Mouse (Mus musculus) limb, embryonic 14.5 days (tissue): ENCODE measurements around the gene Zfp715. TPM values are rescaled to one million over a fixed set of nuclear protein-coding genes. Genes with fewer than 3 reads are reported as not detected.
A peak's percentile ranks its signal among the peaks of the same experiment; 100 is the strongest.

Source experiments
- ATAC-seq: fragments of 200-750 bp; cut with Nextera tagmentation; 2 replicates; pipeline ENCODE4 v1.8.0; 2017; ENCODE audit warnings: low read depth, moderate number of reproducible peaks, moderate TSS enrichment; ENCODE audit not compliant: low FRiP score
- DNase-seq: peaks from one replicate; pipeline ENCODE4 v3.0.0-alpha.2; 2015; ENCODE audit warnings: low spot score
- H3K27ac ChIP-seq: fragments of 300-500 bp; sonication (generic); replicated peaks from 2 replicates; pipeline ENCODE4 v1.5.1; 2014; ENCODE audit warnings: low read depth, mild to moderate bottlenecking, low read length, moderate library complexity, mixed read lengths
- H3K27me3 ChIP-seq: fragments of 300-500 bp; sonication (generic); 2 replicates; pipeline ENCODE4 v1.6.1; 2014; ENCODE audit warnings: low read length, mixed read lengths; ENCODE audit not compliant: control insufficient read depth, insufficient read depth
- H3K36me3 ChIP-seq: fragments of 300-500 bp; sonication (generic); 2 replicates; pipeline ENCODE4 v1.6.1; 2014; ENCODE audit warnings: mild to moderate bottlenecking, low read length, moderate library complexity, mixed read lengths; ENCODE audit not compliant: control insufficient read depth, insufficient read depth
- H3K4me1 ChIP-seq: fragments of 300-500 bp; sonication (generic); 2 replicates; pipeline ENCODE4 v1.6.1; 2014; ENCODE audit warnings: antibody characterized with exemption, low read length, mixed read lengths; ENCODE audit not compliant: control insufficient read depth, insufficient read depth
- H3K4me2 ChIP-seq: fragments of 300-500 bp; sonication (generic); replicated peaks from 2 replicates; pipeline ENCODE4 v1.6.1; 2014; ENCODE audit warnings: low read depth, mild to moderate bottlenecking, low read length, moderate library complexity; ENCODE audit not compliant: severe bottlenecking
- H3K4me3 ChIP-seq: fragments of 300-500 bp; sonication (generic); replicated peaks from 2 replicates; pipeline ENCODE4 v1.5.1; 2014; ENCODE audit warnings: low read length
- H3K9ac ChIP-seq: fragments of 300-500 bp; sonication (generic); 2 replicates; pipeline ENCODE4 v1.6.1; 2014; ENCODE audit warnings: mild to moderate bottlenecking, low read depth, low read length, moderate library complexity; ENCODE audit not compliant: severe bottlenecking
- H3K9me3 ChIP-seq: fragments of 300-500 bp; sonication (generic); 2 replicates; pipeline ENCODE4 v1.6.1; 2016; ENCODE audit warnings: low read length; ENCODE audit not compliant: control insufficient read depth
- POLR2A ChIP-seq: fragments of 200-500 bp; IDR thresholded peaks from 2 replicates; pipeline ENCODE4 v1.8.0; 2012; ENCODE audit warnings: inconsistent platforms, mild to moderate bottlenecking, moderate library complexity, borderline replicate concordance; ENCODE audit not compliant: insufficient read depth, insufficient read length; ENCODE audit errors: extremely low read depth
- WGBS: fragments of 180-500 bp; shearing (Covaris S2); extraction: QIAGEN DNeasy Blood & Tissue Kit; methylation state at CpG from one replicate; pipeline ENCODE4 v1.1.7; 2014; 5-methylcytosine and 5-hydroxymethylcytosine counted together
- polyA plus RNA-seq, 2 experiments: library from polyadenylated mRNA; depleted of rRNA in 1 of 2; stranded (reverse) in 1 of 2; unstranded in 1 of 2; fragments of >200 nt; fragmentation: Nextera tagmentation in 1 of 2; extraction: Ambion mirVana in 1 of 2; gene quantifications; 2 replicates each; pipeline versions ENCODE4 v1.2.1 to v1.2.3; 2012 to 2014

The Zfp715 gene
- polyA plus RNA-seq, 2 experiments = 14.1 to 16.2 TPM

DNA sequence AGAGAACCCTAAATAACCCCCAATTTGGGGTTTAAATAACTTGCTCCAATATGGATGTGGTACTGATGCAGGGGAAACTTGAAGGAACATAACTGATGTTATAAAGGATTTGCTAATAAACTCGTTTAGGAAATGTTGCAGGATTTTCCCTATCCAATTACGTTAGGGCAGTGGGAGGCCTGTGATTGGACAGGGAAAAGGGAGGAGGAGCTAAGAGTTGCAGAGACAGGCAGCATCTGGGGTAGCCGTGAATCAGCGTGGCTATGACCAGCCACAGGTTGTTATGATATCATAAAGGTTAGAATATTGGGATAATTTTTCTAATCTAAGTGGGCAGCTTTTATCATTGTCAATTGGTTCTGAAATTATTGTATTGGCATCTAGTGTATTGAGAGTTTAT, 15.0 kb upstream of the Zfp715 start:
- ATAC-seq (no peak), DNase-seq (no peak)
- H3K9ac ChIP-seq = no peak overlapping the region
- no peaks in the 10 kb centered on the region for H3K36me3 ChIP-seq
- H3K9me3 ChIP-seq = no peaks in the 10 kb centered on the region
- no peaks in the 10 kb centered on the region for H3K4me1 ChIP-seq
- H3K4me3 ChIP-seq = no peak overlapping the region
- H3K4me2 ChIP-seq = no peak overlapping the region
- no peak for TF ChIP-seq POLR2A
- no peaks in the 10 kb centered on the region for H3K27me3 ChIP-seq
- no peak overlapping the region for H3K27ac ChIP-seq
- WGBS = 60% methylated on average over 4 of the region's 4 CpGs

DNA sequence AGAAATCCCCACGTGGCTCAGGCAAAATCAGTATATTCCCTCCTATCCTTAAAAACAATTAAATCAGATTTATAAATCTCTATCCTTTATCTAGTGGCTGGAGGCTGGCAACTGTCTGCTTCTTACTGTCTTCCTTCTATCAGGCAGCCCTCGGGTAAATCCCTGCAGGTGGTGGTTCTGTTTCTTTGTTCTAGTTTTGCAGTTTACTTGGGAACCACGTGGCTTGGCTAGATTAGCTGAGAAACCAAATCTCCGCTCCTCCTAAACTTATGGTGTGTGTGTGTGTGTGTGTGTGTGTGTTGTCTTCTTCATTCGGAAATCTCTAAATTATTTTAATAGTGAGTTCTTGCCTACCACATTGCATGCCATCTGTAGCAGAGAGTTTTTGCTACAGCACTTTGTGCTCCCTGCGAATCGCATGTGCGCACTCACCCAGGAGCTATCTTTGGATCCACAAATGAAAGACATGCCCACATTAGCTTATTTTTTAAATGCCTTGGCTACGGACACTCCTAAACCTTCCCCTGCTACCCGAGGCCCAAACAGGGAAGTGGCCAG, 13.2 kb upstream of the Zfp715 start:
- WGBS = 52% methylated on average over 10 of the region's 10 CpGs
- H3K4me2 ChIP-seq = no peak overlapping the region

GRCm38 (mm10) chr7:43312386-43313012, 595 bp downstream of the Zfp715 start:
- peaks cover 24% of the 10 kb centered on the region for H3K36me3 ChIP-seq
- no peak for DNase-seq
- H3K9ac ChIP-seq = peak overlapping the region; percentile 78
- peak overlapping the region; percentile 73 for H3K4me2 ChIP-seq
- no peaks in the 10 kb centered on the region for H3K27me3 ChIP-seq
- peak overlapping the region; percentile 81 for H3K4me3 ChIP-seq
- ATAC-seq = peak; percentile 69
- 0 out of 2 replicates have a peak, but pooled peaks have one; percentile 38 for TF ChIP-seq POLR2A
- no peaks in the 10 kb centered on the region for H3K9me3 ChIP-seq
- peaks cover 10% of the 10 kb centered on the region for H3K4me1 ChIP-seq
- WGBS = under 1% methylated on average over 30 of the region's 32 CpGs
- H3K27ac ChIP-seq = peak overlapping the region; percentile 81

More for the DNA sequence above, 13.2 kb upstream of the Zfp715 start:
- H3K4me3 ChIP-seq = no peak overlapping the region
- no peak for DNase-seq
- H3K27ac ChIP-seq = no peak overlapping the region
- H3K4me1 ChIP-seq = no peaks in the 10 kb centered on the region
- no peak for TF ChIP-seq POLR2A
- no peaks in the 10 kb centered on the region for H3K9me3 ChIP-seq
- no peak for ATAC-seq
- H3K9ac ChIP-seq = no peak overlapping the region
- no peaks in the 10 kb centered on the region for H3K27me3 ChIP-seq
- H3K36me3 ChIP-seq = no peaks in the 10 kb centered on the region

DNA sequence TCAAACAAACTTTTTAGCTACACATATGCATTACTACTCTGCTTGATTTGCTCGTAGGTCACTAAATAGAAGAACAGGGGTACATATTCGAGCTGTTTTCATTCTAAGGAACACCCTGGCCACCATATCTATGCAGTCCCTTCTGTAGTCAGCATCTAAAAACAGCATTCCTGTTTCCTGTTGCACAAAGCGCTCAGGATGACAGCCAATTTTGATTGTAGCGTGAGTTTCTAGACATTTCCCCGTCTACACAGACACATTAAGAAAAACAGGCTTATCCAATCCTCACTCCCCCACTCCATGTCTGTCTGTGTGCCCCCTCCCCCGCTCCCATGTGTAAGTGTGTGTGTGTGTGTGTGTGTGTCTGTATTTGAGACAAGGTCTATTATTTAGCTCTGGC, 1.5 kb downstream of the Zfp715 start:
- Histone ChIP-seq H3K9me3 (no peaks in the 10 kb centered on the region), H3K4me2 (peak overlapping the region; percentile 73), H3K4me1 (peaks cover 10% of the 10 kb centered on the region), H3K9ac (no peak overlapping the region), H3K4me3 (peak overlapping the region; percentile 81; the same call in 1 of the 2 replicates), H3K36me3 (peaks cover 27% of the 10 kb centered on the region), H3K27ac (no peak overlapping the region), H3K27me3 (no peaks in the 10 kb centered on the region)
- no peak for TF ChIP-seq POLR2A
- 75% methylated on average over 6 of the region's 6 CpGs for WGBS
- no peak for ATAC-seq
- no peak for DNase-seq

DNA sequence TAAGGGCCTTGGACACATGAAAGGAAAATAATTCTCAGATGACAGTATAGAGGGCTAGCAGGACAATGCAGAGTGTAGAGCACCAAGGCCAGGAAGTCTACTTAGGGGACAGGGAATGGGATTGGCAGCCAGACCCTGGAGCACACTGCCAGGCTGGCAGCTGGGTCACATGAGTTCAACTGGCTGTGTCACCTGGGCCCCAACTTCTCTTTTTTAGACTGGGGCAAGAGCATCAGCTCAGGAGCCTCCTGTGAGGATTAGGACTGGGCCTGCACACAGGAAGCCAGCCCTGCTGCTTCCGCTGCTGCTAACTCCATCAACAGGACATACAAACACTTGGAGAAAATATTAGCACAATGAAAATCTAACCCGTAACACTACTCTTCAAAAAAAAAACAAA, 4.0 kb downstream of the Zfp715 start:
- no peak for TF ChIP-seq POLR2A
- Histone ChIP-seq H3K4me3 (no peak overlapping the region), H3K9ac (no peak overlapping the region), H3K4me1 (peaks cover 10% of the 10 kb centered on the region), H3K9me3 (no peaks in the 10 kb centered on the region), H3K4me2 (no peak overlapping the region), H3K36me3 (peaks cover 37% of the 10 kb centered on the region), H3K27me3 (no peaks in the 10 kb centered on the region), H3K27ac (no peak overlapping the region)
- DNase-seq (no peak), ATAC-seq (no peak)
- 77% methylated on average over 2 of the region's 2 CpGs for WGBS

DNA sequence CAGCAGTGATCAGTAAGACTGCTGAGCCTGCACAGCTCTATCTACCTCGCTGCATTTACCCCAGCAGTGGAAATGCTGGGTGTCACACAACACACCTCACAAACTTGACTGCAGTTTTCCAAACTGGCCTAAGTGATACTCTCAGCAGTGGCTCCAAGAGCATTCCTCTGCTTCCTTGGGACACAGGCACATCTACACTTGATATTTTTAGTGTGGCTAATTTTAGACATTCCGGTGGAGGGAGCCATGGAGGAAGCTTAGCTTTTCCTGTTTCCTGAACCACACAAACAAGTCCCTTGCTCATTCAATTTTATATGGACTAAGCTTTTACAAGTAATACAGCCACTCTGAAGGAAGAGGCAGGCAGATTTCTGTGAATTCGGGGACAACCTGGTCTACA, 7.9 kb downstream of the Zfp715 start:
- TF ChIP-seq POLR2A = no peak
- Histone ChIP-seq H3K9ac (no peak overlapping the region), H3K4me2 (no peak overlapping the region), H3K4me3 (no peak overlapping the region), H3K36me3 (peaks cover 55% of the 10 kb centered on the region), H3K4me1 (no peaks in the 10 kb centered on the region), H3K9me3 (no peaks in the 10 kb centered on the region), H3K27me3 (no peaks in the 10 kb centered on the region), H3K27ac (no peak overlapping the region)
- 88% methylated on average over 3 of the region's 3 CpGs for WGBS
- DNase-seq = no peak
- no peak for ATAC-seq
